Mouse (Mus musculus) stomach, postnatal 0 days (tissue): Measurements from ENCODE around the gene Pth2r. TPM values are rescaled to one million over a fixed set of nuclear protein-coding genes. Genes with fewer than 3 reads are reported as not detected.

ENCODE experiments used
- ATAC-seq: fragments of 200-750 bp; cut with Nextera tagmentation; 2 replicates; pipeline ENCODE4 v1.8.0; 2017; ENCODE audit not compliant: low FRiP score, low TSS enrichment
- DNase-seq: peaks from one replicate; pipeline ENCODE4 v3.0.0-alpha.2; 2016; ENCODE audit warnings: low spot score
- H3K27ac ChIP-seq: fragments of 300-500 bp; sonication (generic); replicated peaks from 2 replicates; pipeline ENCODE4 v1.5.1; 2014; ENCODE audit warnings: mild to moderate bottlenecking, control low read depth
- H3K27me3 ChIP-seq: fragments of 300-500 bp; sonication (generic); 2 replicates; pipeline ENCODE4 v1.6.1; 2014; ENCODE audit warnings: low read length; ENCODE audit not compliant: control insufficient read depth, insufficient read depth
- H3K36me3 ChIP-seq: fragments of 300-500 bp; sonication (generic); 2 replicates; pipeline ENCODE4 v1.6.1; 2014; ENCODE audit warnings: low read length, mixed read lengths; ENCODE audit not compliant: control insufficient read depth, insufficient read depth
- H3K4me1 ChIP-seq: fragments of 300-500 bp; sonication (generic); replicated peaks from 2 replicates; pipeline ENCODE4 v1.6.1; 2014; ENCODE audit warnings: antibody characterized with exemption; ENCODE audit not compliant: control insufficient read depth, insufficient read depth
- H3K4me2 ChIP-seq: fragments of 300-500 bp; sonication (generic); replicated peaks from 2 replicates; pipeline ENCODE4 v1.6.1; 2014; ENCODE audit warnings: low read depth, mild to moderate bottlenecking, control low read depth, moderate library complexity
- H3K4me3 ChIP-seq: fragments of 300-500 bp; sonication (generic); 2 replicates; pipeline ENCODE4 v1.5.1; 2014; ENCODE audit warnings: low read depth, low read length, control low read depth
- H3K9ac ChIP-seq: fragments of 300-500 bp; sonication (generic); 2 replicates; pipeline ENCODE4 v1.6.1; 2014; ENCODE audit warnings: mild to moderate bottlenecking, low read length, control low read depth, mixed read lengths
- H3K9me3 ChIP-seq: fragments of 300-500 bp; sonication (generic); 2 replicates; pipeline ENCODE4 v1.6.1; 2016; ENCODE audit warnings: low read length; ENCODE audit not compliant: control insufficient read depth
- CTCF ChIP-seq: IDR thresholded peaks from 2 replicates; pipeline ENCODE4 v1.5.1; 2016; ENCODE audit warnings: antibody characterized with exemption, low read depth, mild to moderate bottlenecking, moderate library complexity
- EP300 ChIP-seq: optimal IDR thresholded peaks from 2 replicates; pipeline ENCODE3; 2016; ENCODE audit warnings: antibody characterized with exemption
- WGBS: fragments of 180-500 bp; shearing (Covaris S2); extraction: QIAGEN DNeasy Blood & Tissue Kit; methylation state at CpG from one replicate; pipeline ENCODE4 v1.1.7; 2014; 5-methylcytosine and 5-hydroxymethylcytosine counted together
- polyA plus RNA-seq: library from polyadenylated mRNA; unstranded; fragments of >200 nt; fragmentation: Nextera tagmentation; extraction: Ambion mirVana; gene quantifications from 2 replicates; pipeline ENCODE4 v1.2.1, GENCODE M21; 2015

Pth2r gene
- polyA plus RNA-seq, 1 experiment from 2014 or later = not detected

DNA sequence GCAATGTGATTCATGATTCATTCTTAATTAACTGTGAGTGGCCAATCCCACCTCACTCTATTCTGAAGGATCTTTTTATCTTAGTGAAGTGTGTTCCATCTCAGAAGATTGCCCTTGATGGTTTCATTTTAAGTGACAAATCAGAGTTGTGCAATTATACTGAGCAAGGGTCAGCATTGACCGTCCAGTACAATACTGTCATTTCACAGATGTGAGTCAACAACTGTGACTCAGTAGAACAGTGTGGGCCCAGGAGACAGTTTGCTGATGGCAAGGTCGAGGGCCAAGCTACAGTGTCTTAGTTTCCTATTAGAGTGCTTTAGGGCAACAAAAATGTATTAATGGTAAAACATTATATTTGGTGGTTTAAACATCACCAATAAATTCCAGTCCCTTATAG is 55.9 kb downstream of the Pth2r start:
- no peaks in the 10 kb centered on the region for H3K9me3 ChIP-seq
- H3K4me1 ChIP-seq = no peaks in the 10 kb centered on the region
- no peaks in the 10 kb centered on the region for H3K36me3 ChIP-seq
- 89% methylated on average over 2 of the region's 2 CpGs for WGBS
- no peak overlapping the region for H3K27ac ChIP-seq
- ATAC-seq (no peak), DNase-seq (no peak)
- H3K27me3 ChIP-seq = no peaks in the 10 kb centered on the region
- H3K4me3 ChIP-seq = no peak overlapping the region
- H3K4me2 ChIP-seq = no peak overlapping the region
- H3K9ac ChIP-seq = no peak overlapping the region
- TF ChIP-seq CTCF (no peak), EP300 (no peak)

DNA sequence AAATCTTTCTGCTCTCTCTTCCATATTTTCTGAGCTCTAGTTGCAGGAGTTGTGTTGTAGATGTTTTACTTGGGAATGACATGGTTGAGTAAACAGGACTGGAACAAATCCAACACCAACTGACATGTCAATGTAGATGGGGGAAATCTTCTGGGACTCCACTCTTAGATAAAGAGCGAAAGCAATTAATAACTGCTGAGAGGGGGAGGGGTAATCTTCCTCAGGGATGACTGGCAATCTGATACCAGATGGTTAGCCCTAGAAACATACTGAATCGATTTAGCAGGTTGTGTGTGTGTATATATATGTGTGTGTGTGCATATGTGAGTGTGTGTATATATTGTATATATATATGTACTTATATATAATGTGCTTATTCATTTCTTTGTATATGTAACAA is 58.4 kb downstream of the Pth2r start:
- no peak for ATAC-seq
- WGBS = 47% methylated on average over 2 of the region's 2 CpGs
- H3K9ac ChIP-seq = no peak overlapping the region
- no peak overlapping the region for H3K4me3 ChIP-seq
- TF ChIP-seq CTCF (no peak), EP300 (no peak)
- no peaks in the 10 kb centered on the region for H3K9me3 ChIP-seq
- DNase-seq = no peak
- no peak overlapping the region for H3K27ac ChIP-seq
- no peaks in the 10 kb centered on the region for H3K36me3 ChIP-seq
- H3K4me1 ChIP-seq = no peaks in the 10 kb centered on the region
- no peak overlapping the region for H3K4me2 ChIP-seq
- H3K27me3 ChIP-seq = no peaks in the 10 kb centered on the region

DNA sequence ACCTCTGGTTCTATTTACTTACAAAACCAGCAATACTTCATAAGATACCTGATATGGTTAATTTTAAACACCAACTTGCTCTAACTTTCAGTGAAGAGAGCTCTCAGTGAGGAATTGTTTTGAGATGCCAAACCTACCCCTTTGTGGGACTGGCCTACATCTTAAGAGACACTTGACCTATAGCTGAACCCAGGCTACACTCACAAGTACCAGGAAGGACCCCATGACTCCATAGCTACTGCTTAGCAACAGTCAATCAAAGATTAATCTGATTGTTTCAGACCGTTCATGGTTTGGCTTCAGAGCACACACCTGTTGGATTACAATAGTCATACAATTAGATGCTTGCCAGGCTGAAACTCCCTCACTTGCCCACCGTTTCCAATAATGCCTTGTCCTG is 71.1 kb downstream of the Pth2r start:
- H3K27ac ChIP-seq = no peak overlapping the region
- H3K9me3 ChIP-seq = no peaks in the 10 kb centered on the region
- no peaks in the 10 kb centered on the region for H3K4me1 ChIP-seq
- H3K4me3 ChIP-seq = no peak overlapping the region
- ATAC-seq (no peak), DNase-seq (no peak)
- no peaks in the 10 kb centered on the region for H3K36me3 ChIP-seq
- TF ChIP-seq CTCF (no peak), EP300 (no peak)
- no peak overlapping the region for H3K9ac ChIP-seq
- no peaks in the 10 kb centered on the region for H3K27me3 ChIP-seq
- WGBS = 54% methylated on average over 2 of the region's 2 CpGs
- H3K4me2 ChIP-seq = no peak overlapping the region

DNA sequence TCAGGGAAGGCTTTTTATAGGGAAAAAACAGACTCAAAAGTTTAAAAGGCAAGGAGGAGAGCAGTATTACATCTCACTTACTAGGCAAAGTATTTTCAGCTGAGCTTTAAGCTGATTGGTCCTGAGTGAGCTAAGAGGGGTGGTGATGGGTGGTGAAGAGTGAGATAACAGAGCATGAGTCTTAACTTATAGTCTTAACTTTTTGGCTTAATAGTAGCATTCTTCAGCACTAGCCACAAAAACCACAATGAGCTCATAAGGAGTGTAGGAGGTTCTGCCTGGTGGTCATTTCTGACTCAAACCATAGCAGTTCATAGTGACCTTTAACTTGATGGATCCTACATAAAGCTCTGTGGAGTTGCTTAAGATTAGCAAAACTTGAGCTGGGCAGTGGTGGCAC is 72.3 kb downstream of the Pth2r start:
- Histone ChIP-seq H3K9ac (no peak overlapping the region), H3K4me1 (no peaks in the 10 kb centered on the region), H3K9me3 (no peaks in the 10 kb centered on the region), H3K36me3 (no peaks in the 10 kb centered on the region), H3K27me3 (no peaks in the 10 kb centered on the region), H3K27ac (no peak overlapping the region), H3K4me3 (no peak overlapping the region), H3K4me2 (no peak overlapping the region)
- ATAC-seq = no peak
- no peak for DNase-seq
- TF ChIP-seq EP300 (no peak), CTCF (no peak)

DNA sequence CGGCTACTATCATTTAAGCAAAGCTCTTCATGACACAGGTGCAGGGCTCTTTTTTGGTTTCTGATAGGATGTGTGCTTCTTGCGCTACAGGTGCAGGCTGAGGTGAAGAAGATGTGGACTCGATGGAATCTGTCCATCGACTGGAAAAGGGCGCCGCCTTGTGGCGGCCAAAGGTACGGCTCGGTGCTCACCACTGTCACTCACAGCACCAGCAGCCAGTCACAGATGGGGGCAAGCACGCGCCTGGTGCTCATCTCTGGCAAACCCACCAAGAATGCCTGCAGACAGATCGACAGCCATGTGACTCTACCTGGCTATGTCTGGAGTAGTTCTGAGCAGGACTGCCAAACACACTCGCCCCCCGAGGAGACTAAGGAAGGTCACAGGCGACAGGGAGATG is 106.5 kb downstream of the Pth2r start:
- H3K36me3 ChIP-seq = no peaks in the 10 kb centered on the region
- DNase-seq (peak; percentile 34), ATAC-seq (no peak)
- no peak overlapping the region for H3K9ac ChIP-seq
- H3K27ac ChIP-seq = no peak overlapping the region
- H3K4me1 ChIP-seq = no peaks in the 10 kb centered on the region
- H3K27me3 ChIP-seq = no peaks in the 10 kb centered on the region
- 41% methylated on average over 15 of the region's 15 CpGs for WGBS
- no peaks in the 10 kb centered on the region for H3K9me3 ChIP-seq
- TF ChIP-seq EP300 (no peak), CTCF (peak; percentile 65)
- H3K4me2 ChIP-seq = no peak overlapping the region
- H3K4me3 ChIP-seq = no peak overlapping the region

DNA sequence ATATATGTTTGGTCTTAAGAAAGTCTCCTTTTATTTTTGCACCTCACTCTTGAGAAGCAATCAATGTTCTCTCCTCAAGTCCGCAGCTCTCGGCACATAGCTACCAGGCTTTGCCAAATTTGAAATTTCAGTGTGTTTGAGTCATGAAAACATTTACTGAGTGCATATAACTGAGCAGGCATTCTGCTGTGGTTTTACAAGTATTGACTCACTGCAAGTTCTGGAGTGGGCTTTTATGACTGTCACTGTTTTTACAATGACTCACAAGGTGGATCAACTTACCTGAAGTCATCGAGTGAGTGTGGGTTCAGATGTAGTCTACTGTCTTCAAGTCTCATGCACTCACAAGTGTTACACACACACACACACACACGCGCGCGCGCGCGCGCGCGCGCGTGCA is 107.8 kb downstream of the Pth2r start:
- Histone ChIP-seq H3K4me1 (no peaks in the 10 kb centered on the region), H3K9me3 (no peaks in the 10 kb centered on the region), H3K4me2 (no peak overlapping the region), H3K27ac (no peak overlapping the region), H3K4me3 (no peak overlapping the region), H3K36me3 (no peaks in the 10 kb centered on the region), H3K27me3 (no peaks in the 10 kb centered on the region), H3K9ac (no peak overlapping the region)
- WGBS = 91% methylated on average over 15 of the region's 15 CpGs
- TF ChIP-seq CTCF (no peak), EP300 (no peak)
- DNase-seq = no peak
- ATAC-seq = no peak
